Mouse (Mus musculus): ENCODE data around the gene Krtap19-2.

Gene Krtap19-2

DNA sequence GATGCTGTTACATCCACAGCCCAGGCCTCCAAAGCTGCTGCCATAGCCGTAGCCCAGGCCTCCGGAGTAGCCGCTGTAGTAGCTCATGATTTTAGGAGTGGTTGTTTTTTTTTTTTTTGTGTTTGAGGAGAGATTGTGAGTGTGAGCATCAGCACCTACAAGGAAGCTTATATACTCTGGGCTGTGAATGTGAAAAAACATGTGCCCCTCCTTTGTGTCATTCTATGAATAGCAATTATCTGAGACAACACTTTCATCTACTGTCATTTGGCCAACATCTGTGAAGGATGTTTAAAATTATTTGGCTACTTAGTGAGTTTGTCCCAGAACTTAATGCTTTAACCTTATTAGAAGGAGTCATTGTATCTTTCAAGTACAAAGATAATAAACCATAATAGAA, at the start of gene Krtap19-2:
Gene Krtap19-2, minus strand, starts transcription at position 101 of the 400 bp plus-strand sequence.
- DNase-seq, result no peak

DNA sequence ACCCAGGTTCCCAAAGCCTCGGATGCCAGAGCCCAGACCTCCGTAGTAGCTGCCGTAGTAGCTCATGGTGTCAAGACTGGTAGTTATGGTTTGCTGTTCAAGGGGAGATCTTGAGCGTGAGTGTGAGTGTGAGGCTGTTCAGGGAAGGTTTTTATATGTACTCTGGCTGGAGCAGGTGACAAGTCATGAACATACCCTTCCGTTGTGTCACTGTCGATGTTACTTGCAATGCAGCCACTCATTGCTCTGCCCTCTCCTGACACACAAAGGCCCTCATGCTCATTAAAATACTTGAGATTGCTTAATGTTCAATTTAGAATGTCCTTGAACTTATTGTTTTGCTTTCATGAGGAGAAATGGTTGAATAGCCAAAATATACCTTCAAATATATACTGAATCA, 22.3 kb upstream of the Krtap19-2 start, which contains the start of gene Krtap19-5:
Gene Krtap19-5, minus strand, starts transcription at position 101 of the 400 bp plus-strand sequence.
- DNase-seq, result no peak

DNA sequence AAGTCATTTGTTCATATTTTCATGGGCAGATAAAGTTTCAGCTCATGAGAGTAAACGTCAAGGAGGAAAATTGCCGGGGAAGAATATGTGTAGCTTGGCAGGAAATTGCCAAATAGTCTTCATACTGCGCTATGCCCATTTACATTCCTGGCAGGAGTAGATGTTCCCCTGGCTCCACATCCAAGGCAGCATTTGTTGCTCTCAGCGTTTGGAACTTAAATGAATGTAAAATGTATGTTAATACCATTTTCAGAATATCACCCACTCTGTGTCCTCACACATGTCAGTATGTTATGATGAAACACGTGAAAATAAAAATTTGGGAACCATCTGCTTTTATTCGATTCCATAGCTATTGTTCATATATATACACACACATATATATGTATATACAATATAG, 12.8 kb upstream of the Krtap19-2 start:
- no peak for DNase-seq

DNA sequence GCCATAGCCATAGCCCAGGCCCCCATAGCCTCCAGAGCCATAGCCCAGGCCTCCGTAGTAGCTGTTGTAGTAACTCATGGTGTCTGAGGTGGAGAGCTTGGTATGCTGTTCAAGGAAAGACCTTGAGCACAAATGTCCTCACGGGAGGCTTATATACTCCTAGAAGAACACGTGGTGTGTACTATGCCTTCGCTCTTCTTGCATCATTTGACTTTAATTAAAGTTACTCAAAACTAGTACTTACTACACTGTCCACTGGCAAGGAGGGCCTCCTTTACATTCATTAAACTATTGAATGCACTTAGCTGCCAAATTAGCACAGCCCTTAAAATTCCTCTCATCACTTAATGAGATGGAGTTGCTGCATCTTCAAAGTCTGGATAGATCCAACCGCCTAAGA, 10.9 kb upstream of the Krtap19-2 start, which contains the start of gene Krtap19-4:
Gene Krtap19-4, minus strand, starts transcription at position 101 of the 400 bp plus-strand sequence.
- no peak for DNase-seq

DNA sequence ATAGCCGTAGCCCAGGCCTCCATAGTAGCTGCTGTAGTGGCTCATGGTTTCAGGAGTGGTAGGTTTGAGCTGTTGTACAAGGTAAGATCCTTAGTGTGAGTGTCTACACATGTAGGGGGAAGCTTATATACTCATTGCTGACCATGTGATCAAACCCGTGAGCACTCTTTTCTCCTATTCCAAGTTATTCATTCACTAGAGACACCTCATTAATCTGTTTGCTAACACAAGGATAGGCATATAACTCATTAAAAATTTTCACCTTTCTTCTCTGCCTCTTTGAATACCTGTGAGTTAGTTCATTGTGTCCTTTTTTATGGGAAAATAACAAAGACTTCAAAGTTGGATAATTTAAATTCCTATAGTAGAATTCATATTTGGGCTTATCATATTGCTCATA, 3.9 kb upstream of the Krtap19-2 start, which contains the start of gene Krtap19-3:
Gene Krtap19-3, minus strand, starts transcription at position 101 of the 400 bp plus-strand sequence.
- DNase-seq, result no peak

DNA sequence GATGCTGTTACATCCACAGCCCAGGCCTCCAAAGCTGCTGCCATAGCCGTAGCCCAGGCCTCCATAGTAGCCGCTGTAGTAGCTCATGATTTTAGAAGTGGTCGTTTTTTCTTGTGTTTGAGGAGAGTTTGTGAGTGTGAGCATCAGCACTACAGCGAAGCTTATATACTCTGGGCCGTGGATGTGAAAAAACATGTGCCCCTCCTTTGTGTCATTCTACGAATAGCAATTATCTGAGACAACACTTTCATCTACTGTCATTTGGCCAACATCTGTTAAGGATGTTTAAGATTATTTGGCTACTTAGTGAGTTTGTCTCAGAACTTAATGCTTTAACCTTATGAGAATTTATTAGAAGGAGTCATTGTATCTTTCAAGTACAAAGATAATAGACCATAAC, 4.8 kb downstream of the Krtap19-2 start, which contains the start of gene Krtap19-1:
Gene Krtap19-1, minus strand, starts transcription at position 101 of the 400 bp plus-strand sequence.
- DNase-seq, result no peak

DNA sequence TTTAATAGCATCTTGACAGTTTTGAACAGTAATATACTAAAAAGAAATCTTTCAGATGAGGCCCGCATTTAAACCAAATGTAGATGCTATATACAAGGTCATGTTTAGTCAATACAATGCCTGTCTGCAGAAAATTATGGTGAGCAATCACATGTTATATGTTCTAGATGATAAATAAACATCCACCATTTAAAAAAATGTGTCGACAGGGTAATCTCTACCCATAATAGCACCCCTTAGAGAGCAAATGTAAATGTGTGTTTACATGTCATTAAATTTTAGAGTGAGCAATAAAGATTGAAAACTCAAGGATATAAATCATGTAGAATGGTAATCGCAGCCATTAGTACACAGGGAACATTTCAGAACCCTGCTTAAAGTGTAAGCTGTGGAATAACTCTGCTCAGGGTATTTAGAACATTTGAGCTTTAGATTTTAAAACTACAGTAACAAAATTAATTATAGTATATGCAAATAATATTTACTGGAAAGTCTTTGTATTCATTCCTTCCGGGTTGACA, 9.1 kb downstream of the Krtap19-2 start:
- DNase-seq, result no peak

DNA sequence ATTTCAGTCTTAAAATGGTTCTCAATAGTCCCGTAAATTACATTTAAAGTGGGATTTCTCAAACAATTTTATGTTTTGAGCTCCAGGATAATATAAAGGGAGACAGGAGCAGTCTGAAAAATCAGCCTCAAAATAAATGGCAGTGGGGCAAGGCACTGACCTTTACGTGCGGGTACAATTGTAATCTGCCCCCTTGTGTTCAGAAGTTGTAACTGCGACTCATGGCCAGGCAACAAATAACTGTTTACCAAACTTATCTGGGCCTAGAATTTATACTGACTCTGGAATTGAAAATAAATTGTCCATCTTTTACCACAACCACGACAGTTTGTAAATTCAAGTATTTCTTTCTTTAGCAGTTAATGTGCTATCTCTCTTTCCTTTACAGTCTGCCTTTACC, 22.6 kb downstream of the Krtap19-2 start:
- DNase-seq, result no peak

DNA sequence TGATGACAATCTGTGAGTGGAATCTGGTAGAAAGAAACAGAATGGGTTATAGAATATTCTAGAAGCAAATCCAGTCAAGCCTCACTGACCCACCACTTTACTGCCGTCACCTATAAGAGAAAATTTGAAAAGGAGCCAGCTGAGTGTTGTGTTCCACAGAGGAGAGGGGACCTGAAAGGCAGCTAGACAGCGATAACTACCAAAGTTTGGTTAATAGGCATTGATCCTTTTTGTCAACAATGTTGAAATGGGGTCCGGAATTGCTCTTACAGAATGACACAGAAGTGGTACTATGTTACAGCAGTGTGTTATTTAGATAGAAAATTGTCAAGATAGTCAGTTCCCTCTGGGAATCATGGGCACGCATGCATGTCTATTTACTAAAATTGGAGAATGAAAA, 25.5 kb downstream of the Krtap19-2 start:
- no peak for DNase-seq

DNA sequence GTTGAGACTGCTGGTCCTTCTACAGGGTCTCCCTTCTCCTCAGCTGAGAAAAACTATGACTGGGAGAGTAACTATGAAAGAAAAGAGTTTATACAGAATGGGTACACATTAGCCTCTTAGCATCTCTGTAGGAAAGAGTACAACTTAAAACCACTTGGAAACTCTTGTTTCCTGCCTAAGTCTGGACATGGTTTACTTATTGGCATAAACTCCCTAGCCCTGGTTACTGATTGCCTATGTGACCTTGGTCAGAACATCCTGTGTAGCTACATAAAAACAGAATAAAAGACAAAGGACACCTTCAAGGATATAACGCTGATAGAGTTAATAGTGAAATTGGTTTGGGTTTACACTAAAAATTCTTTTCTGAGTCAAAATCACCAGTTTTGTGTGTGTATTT, 26.7 kb downstream of the Krtap19-2 start:
- no peak for DNase-seq

DNA sequence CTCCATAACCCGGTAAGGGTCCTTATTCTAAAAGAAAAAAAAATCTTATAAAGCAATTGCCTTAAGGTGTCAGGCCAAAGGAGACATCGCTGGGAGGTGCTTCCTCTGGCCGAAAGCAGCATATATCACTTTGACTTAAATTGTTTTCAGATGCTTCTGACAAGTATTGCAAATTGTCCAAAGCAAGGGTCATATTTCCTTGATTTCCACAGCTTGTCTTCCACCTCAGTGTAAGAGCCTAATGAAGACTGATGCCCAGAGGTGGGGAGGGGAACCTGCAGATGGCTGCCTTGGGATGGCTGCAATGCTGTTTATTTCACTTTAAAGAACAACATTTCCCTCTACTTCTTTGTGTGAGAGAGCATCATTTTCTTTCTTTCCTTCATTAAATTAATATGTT, 47.1 kb downstream of the Krtap19-2 start:
- DNase-seq, result no peak

DNA sequence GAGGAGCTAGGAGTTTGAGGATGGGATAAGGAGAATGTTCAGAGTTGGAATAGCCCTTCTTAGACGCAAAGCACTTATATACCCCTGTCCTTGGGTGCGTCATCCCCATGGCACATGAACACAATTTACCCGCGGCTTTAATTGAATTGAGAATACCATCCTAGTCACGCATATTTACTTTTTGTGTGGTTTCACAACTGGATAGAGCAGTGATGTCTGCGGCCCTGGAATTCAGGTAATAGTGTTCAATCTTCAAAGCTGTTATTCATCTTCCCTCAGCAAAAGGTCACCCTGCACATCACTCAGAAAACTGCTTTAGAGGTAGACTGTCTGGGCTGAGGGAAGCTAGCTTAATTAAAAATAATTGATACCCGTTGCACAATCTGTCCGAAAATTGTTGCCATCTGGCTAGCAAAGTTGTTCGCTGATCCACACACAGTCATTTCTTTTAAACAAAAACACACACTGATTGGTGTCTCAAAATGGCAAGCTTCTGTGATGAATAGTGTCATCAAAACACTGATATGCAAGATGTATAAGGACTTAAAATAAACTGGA, 47.9 kb downstream of the Krtap19-2 start, which contains the start of gene Krtap14:
Gene Krtap14, minus strand, starts transcription at position 51 of the 558 bp plus-strand sequence.
- no peak for DNase-seq

DNA sequence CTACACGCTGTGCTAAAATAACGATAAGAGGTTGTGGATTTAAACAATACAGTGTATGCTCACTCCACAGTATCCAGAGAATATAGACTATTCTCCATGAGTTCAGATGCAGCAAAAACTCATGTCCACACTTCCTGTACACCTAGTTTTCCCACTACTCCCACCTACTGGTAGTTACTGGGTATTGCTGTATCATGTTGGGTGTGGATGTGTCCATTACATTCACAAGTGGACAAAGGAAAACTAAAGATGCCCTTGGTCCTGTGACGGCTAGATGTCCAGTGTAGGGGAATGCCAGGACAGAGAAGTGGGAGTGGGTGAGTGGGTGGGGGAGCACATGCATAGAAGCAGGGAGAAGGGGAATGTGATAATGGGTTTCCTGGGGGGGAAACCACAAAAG, 50.3 kb downstream of the Krtap19-2 start:
- DNase-seq, result no peak

Data from thymus, adult 18-20 months (tissue).